In genomic region chr3:59243384-59243783, GRCm38 (mm10) we compare ENCODE assay signal across 12 mouse cellular contexts. TPM values are rescaled to one million over a fixed set of nuclear protein-coding genes. Genes with fewer than 3 reads are reported as not detected.
DNase-seq lines count a peak whose midpoint lies in the region; ATAC-seq lines count a peak whose summit lies in the region.
"Had no signal": no experiment of that assay in that cellular context is flagged by ENCODE, and none has a peak within 500 bp of the region (broad histone marks: within the 10 kb centered on the region; RNA-seq: fewer than 3 reads in every experiment).

No protein-coding gene starts in this region.

- no peak overlapping the region for H3K4me2 ChIP-seq in embryonic facial prominence, embryonic 14.5 days (ENCODE audit: low read depth, low read length)
- H3K4me2 ChIP-seq: forebrain, embryonic 13.5 days had no signal

- H3K27me3 ChIP-seq in embryonic facial prominence, embryonic 14.5 days (replicated peaks; ENCODE audit: control insufficient read depth, insufficient read depth, low read length) = no peaks in the 10 kb centered on the region
- H3K27me3 ChIP-seq in embryonic facial prominence, embryonic 10.5 days (replicated peaks; ENCODE audit: low read depth, poor library complexity, severe bottlenecking) = no peaks in the 10 kb centered on the region
- no peaks in the 10 kb centered on the region for H3K27me3 ChIP-seq in forebrain, embryonic 10.5 days (ENCODE audit: poor library complexity, severe bottlenecking)
- H3K27me3 ChIP-seq in limb, embryonic 10.5 days (ENCODE audit: low read depth, poor library complexity, severe bottlenecking) = no peaks in the 10 kb centered on the region
- H3K27me3 ChIP-seq: forebrain, embryonic 13.5 days had no signal

- 52% methylated on average over 6 of the region's 6 CpGs for WGBS in embryonic facial prominence, embryonic 14.5 days
- WGBS in embryonic facial prominence, embryonic 10.5 days = 84% methylated on average over 6 of the region's 6 CpGs
- 90% methylated on average over 6 of the region's 6 CpGs for WGBS in forebrain, embryonic 10.5 days
- WGBS in limb, embryonic 10.5 days = 90% methylated on average over 6 of the region's 6 CpGs

- H3K9me3 ChIP-seq in embryonic facial prominence, embryonic 14.5 days (ENCODE audit: control insufficient read depth, low read length) = no peaks in the 10 kb centered on the region
- no peaks in the 10 kb centered on the region for H3K9me3 ChIP-seq in embryonic facial prominence, embryonic 10.5 days
- H3K9me3 ChIP-seq in forebrain, embryonic 10.5 days = no peaks in the 10 kb centered on the region
- no peaks in the 10 kb centered on the region for H3K9me3 ChIP-seq in limb, embryonic 10.5 days (replicated peaks)
- H3K9me3 ChIP-seq: forebrain, embryonic 13.5 days had no signal

- no peak overlapping the region for H3K9ac ChIP-seq in embryonic facial prominence, embryonic 14.5 days (ENCODE audit: low read depth, low read length)
- H3K9ac ChIP-seq: forebrain, embryonic 13.5 days had no signal

- ATAC-seq in embryonic facial prominence, embryonic 14.5 days (ENCODE audit: low read depth) = no peak
- ATAC-seq: forebrain, embryonic 13.5 days had no signal

- H3K27ac ChIP-seq in embryonic facial prominence, embryonic 14.5 days (replicated peaks; ENCODE audit: low read depth, low read length) = no peak overlapping the region
- no peak overlapping the region for H3K27ac ChIP-seq in embryonic facial prominence, embryonic 10.5 days (replicated peaks)
- no peak overlapping the region for H3K27ac ChIP-seq in forebrain, embryonic 10.5 days
- no peak overlapping the region for H3K27ac ChIP-seq in limb, embryonic 10.5 days
- H3K27ac ChIP-seq: forebrain, embryonic 13.5 days had no signal

- intact Hi-C loops in left cerebral cortex, postnatal 25 days (cut with DNase I) = no loop called here

- H3K4me1 ChIP-seq in embryonic facial prominence, embryonic 14.5 days (ENCODE audit: control insufficient read depth, insufficient read depth, low read length) = no peaks in the 10 kb centered on the region
- no peaks in the 10 kb centered on the region for H3K4me1 ChIP-seq in embryonic facial prominence, embryonic 10.5 days
- no peaks in the 10 kb centered on the region for H3K4me1 ChIP-seq in forebrain, embryonic 10.5 days
- H3K4me1 ChIP-seq in limb, embryonic 10.5 days = no peaks in the 10 kb centered on the region
- H3K4me1 ChIP-seq: forebrain, embryonic 13.5 days had no signal

- no peak overlapping the region for H3K4me3 ChIP-seq in embryonic facial prominence, embryonic 14.5 days (ENCODE audit: low read depth, low read length)
- H3K4me3 ChIP-seq in embryonic facial prominence, embryonic 10.5 days = no peak overlapping the region
- no peak overlapping the region for H3K4me3 ChIP-seq in forebrain, embryonic 10.5 days
- no peak overlapping the region for H3K4me3 ChIP-seq in limb, embryonic 10.5 days
- H3K4me3 ChIP-seq: forebrain, embryonic 13.5 days had no signal

- peak; percentile 26 for DNase-seq in embryonic facial prominence, embryonic 14.5 days (ENCODE audit: low spot score)
- DNase-seq in embryonic facial prominence, embryonic 10.5 days (ENCODE audit: low spot score) = no peak
- DNase-seq in NIH3T3 (ENCODE audit: low read depth) = peak; percentile 52
- peak; percentile 54 to 63 for DNase-seq in frontal cortex, postnatal 14 days (ENCODE audit: low spot score in 2 of 2)
- DNase-seq in left cerebral cortex, postnatal 25 days (ENCODE audit: low spot score in 2 of 2) = peak; percentile 77 to 90
- DNase-seq in forebrain, embryonic 10.5 days (ENCODE audit: extremely low spot score, low spot score) = no peak
- no peak for DNase-seq in limb, embryonic 10.5 days (ENCODE audit: low spot score)
- DNase-seq in thymus, postnatal 0 days (ENCODE audit: low spot score) = no peak

- H3K36me3 ChIP-seq in embryonic facial prominence, embryonic 14.5 days (ENCODE audit: control insufficient read depth, insufficient read depth, low read length) = no peaks in the 10 kb centered on the region
- H3K36me3 ChIP-seq in embryonic facial prominence, embryonic 10.5 days (replicated peaks) = no peaks in the 10 kb centered on the region
- no peaks in the 10 kb centered on the region; the same call in 1 of the 2 replicates for H3K36me3 ChIP-seq in forebrain, embryonic 10.5 days (replicated peaks)
- H3K36me3 ChIP-seq in limb, embryonic 10.5 days = no peaks in the 10 kb centered on the region

RNA-seq across cellular contexts. Expression of gene P2ry12, which starts 19.3 kb away (rescaled TPM):
- polyA plus RNA-seq in embryonic facial prominence, embryonic 14.5 days (2014; fragmentation: Nextera tagmentation; extraction: Ambion mirVana) = 2.8 and 3.7 TPM in 2 replicates
- 0.65 and 1.0 TPM in 2 replicates for polyA plus RNA-seq in embryonic facial prominence, embryonic 10.5 days (2016; fragmentation: Nextera tagmentation; extraction: Ambion mirVana)
- 10 to 100 TPM; 50.0 to 51.8 TPM for total RNA-seq in left cerebral cortex, postnatal 25 days (2021)
- 0.62 and 0.63 TPM in 2 replicates for polyA plus RNA-seq in forebrain, embryonic 10.5 days (2016; fragmentation: Nextera tagmentation; extraction: Ambion mirVana)
- 0.06 and 0.40 TPM in 2 replicates for polyA plus RNA-seq in limb, embryonic 10.5 days (2016; fragmentation: Nextera tagmentation; extraction: Ambion mirVana)
- polyA plus RNA-seq in thymus, postnatal 0 days (2015; fragmentation: Nextera tagmentation; extraction: Ambion mirVana) = 3.4 and 4.1 TPM in 2 replicates

RNA-seq across cellular contexts. Expression of gene P2ry13, which starts 32.7 kb away (rescaled TPM):
- polyA plus RNA-seq in embryonic facial prominence, embryonic 14.5 days (2014; fragmentation: Nextera tagmentation; extraction: Ambion mirVana) = 2.0 and 2.5 TPM in 2 replicates
- polyA plus RNA-seq in embryonic facial prominence, embryonic 10.5 days (2016; fragmentation: Nextera tagmentation; extraction: Ambion mirVana) = 0.30 and 0.47 TPM in 2 replicates
- total RNA-seq in left cerebral cortex, postnatal 25 days (2021) = 10 to 100 TPM; 10.6 to 11.1 TPM
- 0.52 and 0.67 TPM in 2 replicates for polyA plus RNA-seq in forebrain, embryonic 10.5 days (2016; fragmentation: Nextera tagmentation; extraction: Ambion mirVana)
- 0.25 and 0.30 TPM in 2 replicates for polyA plus RNA-seq in limb, embryonic 10.5 days (2016; fragmentation: Nextera tagmentation; extraction: Ambion mirVana)
- 4.6 and 5.3 TPM in 2 replicates for polyA plus RNA-seq in thymus, postnatal 0 days (2015; fragmentation: Nextera tagmentation; extraction: Ambion mirVana)

RNA-seq across cellular contexts. Expression of gene Gpr87, which starts 48.5 kb away (rescaled TPM):
- 7.4 and 7.9 TPM in 2 replicates for polyA plus RNA-seq in embryonic facial prominence, embryonic 14.5 days (2014; fragmentation: Nextera tagmentation; extraction: Ambion mirVana)
- 0.28 and 0.31 TPM in 2 replicates for polyA plus RNA-seq in embryonic facial prominence, embryonic 10.5 days (2016; fragmentation: Nextera tagmentation; extraction: Ambion mirVana)
- not detected for total RNA-seq in left cerebral cortex, postnatal 25 days (2021)
- 0.17 and 0.20 TPM in 2 replicates for polyA plus RNA-seq in forebrain, embryonic 10.5 days (2016; fragmentation: Nextera tagmentation; extraction: Ambion mirVana)
- polyA plus RNA-seq in limb, embryonic 10.5 days (2016; fragmentation: Nextera tagmentation; extraction: Ambion mirVana) = 0.33 and 0.84 TPM in 2 replicates
- 3.3 and 4.2 TPM in 2 replicates for polyA plus RNA-seq in thymus, postnatal 0 days (2015; fragmentation: Nextera tagmentation; extraction: Ambion mirVana)
- total RNA-seq: layer of hippocampus, postnatal 25 days had no signal
- polyA plus RNA-seq: hindbrain, embryonic 11.5 days; lung, embryonic 16.5 days had no signal

Comparison
In these comparisons a context has a peak if more than half of its experiments do, and no peak if none do; other contexts are left out.
1. DNase-seq: peak in embryonic facial prominence, embryonic 14.5 days (single experiment), NIH3T3 (single experiment), frontal cortex, postnatal 14 days (2 of 2) and left cerebral cortex, postnatal 25 days (2 of 2); none in embryonic facial prominence, embryonic 10.5 days (single experiment), forebrain, embryonic 10.5 days (single experiment), limb, embryonic 10.5 days (single experiment) and thymus, postnatal 0 days (single experiment).